Mouse (Mus musculus) activated CD4-positive, CD25-positive, alpha-beta regulatory T cell, adult 4 months (primary cell): ENCODE measurements around the gene Lpgat1. TPM values are rescaled to one million over a fixed set of nuclear protein-coding genes. Genes with fewer than 3 reads are reported as not detected.

Source experiments
- ATAC-seq: one replicate; pipeline ENCODE4 v1.8.0; 2017
- polyA plus RNA-seq, 2 experiments: library from polyadenylated mRNA; unstranded; fragments of 100-300 nt; shearing (Covaris generic); gene quantifications; one replicate each; pipeline ENCODE4 v1.2.1; 2017

Gene Lpgat1
- polyA plus RNA-seq, 2 experiments from 2014 or later: 6.2 to 6.6 TPM

GRCm38 (mm10) chr1:191807979-191808378, 90.3 kb downstream of the Lpgat1 start:
- ATAC-seq: no peak

GRCm38 (mm10) chr1:191808688-191809223, 91.1 kb downstream of the Lpgat1 start:
- no peak for ATAC-seq

- no peak for ATAC-seq
Measured at GRCm38 (mm10) chr1:191811774-191812173, 94.1 kb downstream of the Lpgat1 start.

GRCm38 (mm10) chr1:191812949-191813691, 95.5 kb downstream of the Lpgat1 start:
- no peak for ATAC-seq

- no peak for ATAC-seq
Measured at GRCm38 (mm10) chr1:191814240-191814639, 96.6 kb downstream of the Lpgat1 start.

GRCm38 (mm10) chr1:191814935-191815334, 97.3 kb downstream of the Lpgat1 start:
- ATAC-seq: no peak

- no peak for ATAC-seq
Measured at GRCm38 (mm10) chr1:191816596-191816995, 99.0 kb downstream of the Lpgat1 start.

GRCm38 (mm10) chr1:191817418-191818144, 99.9 kb downstream of the Lpgat1 start:
- peak; percentile 60 for ATAC-seq

- ATAC-seq: no peak
Measured at GRCm38 (mm10) chr1:191818145-191818631, 100.6 kb downstream of the Lpgat1 start.

GRCm38 (mm10) chr1:191819026-191819425, 101.4 kb downstream of the Lpgat1 start:
- ATAC-seq: no peak

- ATAC-seq: peak; percentile 2
Measured at GRCm38 (mm10) chr1:191820951-191821325, 103.3 kb downstream of the Lpgat1 start.

GRCm38 (mm10) chr1:191821326-191822091, 103.9 kb downstream of the Lpgat1 start, which contains the start of gene Nek2:
TSS of gene Nek2 (plus strand) at chr1:191821444.
- peak; percentile 97 for ATAC-seq

- no peak for ATAC-seq
Measured at GRCm38 (mm10) chr1:191829124-191829523, 111.5 kb downstream of the Lpgat1 start.

GRCm38 (mm10) chr1:191833396-191833795, 115.8 kb downstream of the Lpgat1 start:
- no peak for ATAC-seq

Other genes starting within 250 kb of the Lpgat1 start
- 10 to 100 TPM; 11.2 to 16.9 TPM for gene Dtl, start 142.3 kb upstream of the Lpgat1 start, polyA plus RNA-seq
- 10 to 100 TPM; 36.7 to 41.6 TPM for gene Ints7, start 142.2 kb upstream of the Lpgat1 start, polyA plus RNA-seq
- 1 to 10 TPM; 4.4 to 5.0 TPM for gene Nek2, start 103.6 kb downstream of the Lpgat1 start, polyA plus RNA-seq
- 1 to 10 TPM; 1.2 to 1.4 TPM for gene Slc30a1, start 188.9 kb downstream of the Lpgat1 start, polyA plus RNA-seq